ENCODE assay signal across 8 mouse cellular contexts in the genomic region with DNA sequence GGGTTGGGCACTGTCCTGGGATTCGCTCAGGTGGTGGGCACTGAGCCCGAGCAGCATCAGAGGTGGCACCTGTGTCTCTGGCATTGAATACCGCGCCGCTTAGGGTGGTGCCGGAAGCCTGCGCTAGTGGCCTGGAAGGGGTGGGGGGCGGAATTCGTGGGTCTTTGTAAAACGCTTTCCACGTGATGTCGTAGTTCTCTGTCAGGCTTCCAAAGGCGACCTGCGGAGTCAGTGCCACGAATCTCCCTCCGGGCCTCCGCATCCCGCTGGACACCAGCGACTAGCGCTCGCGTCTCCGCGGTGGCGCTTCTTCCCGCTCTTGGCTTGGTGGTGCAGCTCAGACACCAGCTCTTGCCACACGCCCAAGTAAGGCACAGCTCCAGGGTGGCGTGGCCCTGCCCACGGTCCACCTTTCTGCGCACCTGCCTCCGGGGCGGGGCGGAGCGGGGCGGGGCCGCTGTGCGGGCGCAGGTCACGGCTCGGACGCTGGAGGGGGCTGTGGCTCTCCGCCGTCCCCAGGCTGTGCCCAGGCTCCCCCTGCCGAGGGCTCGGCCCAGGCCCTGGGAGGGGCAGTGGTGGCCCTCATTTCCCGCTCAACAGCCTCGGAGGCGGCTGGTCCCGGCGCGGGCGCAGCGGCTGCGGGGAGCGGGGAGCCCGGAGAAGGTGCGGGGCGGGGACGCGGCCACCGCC. TPM values are rescaled to one million over a fixed set of nuclear protein-coding genes. Genes with fewer than 3 reads are reported as not detected.
DNase-seq lines count a peak whose midpoint lies in the region; ATAC-seq and TF ChIP-seq lines count a peak whose summit lies in the region.

Gene Farp1, plus strand, starts transcription at position 228 of the 690 bp plus-strand sequence.

- TF ChIP-seq POLR2A in embryonic fibroblast, embryonic 13.5 days (IDR thresholded peaks at IDR 0.05; ENCODE audit: low read depth, low read length) = peak; percentile 60; the same call in 1 of the 2 replicates
- no peak for TF ChIP-seq POLR2A in liver, adult 2 months (IDR thresholded peaks at IDR 0.05; ENCODE audit: extremely low read depth, insufficient read depth, low read length)
- peak; percentile 59 for TF ChIP-seq POLR2A in myocyte (IDR thresholded peaks at IDR 0.05; ENCODE audit: insufficient read length, low read depth)

- H3K4me1 ChIP-seq in embryonic fibroblast, embryonic 13.5 days (ENCODE audit: control insufficient read depth, insufficient read depth, low read length) = peaks cover 10% of the 10 kb centered on the region; the same call in 1 of the 2 replicates
- H3K4me1 ChIP-seq in heart, embryonic 11.5 days (ENCODE audit: control insufficient read depth, insufficient read depth, low read length) = peaks cover 35% of the 10 kb centered on the region
- H3K4me1 ChIP-seq in kidney, embryonic 15.5 days = peaks cover 43% of the 10 kb centered on the region
- H3K4me1 ChIP-seq in liver, adult 2 months (ENCODE audit: control insufficient read depth, insufficient read depth, low read length) = peaks cover 7% of the 10 kb centered on the region
- H3K4me1 ChIP-seq in stomach, embryonic 14.5 days (ENCODE audit: control insufficient read depth, insufficient read depth, low read length) = peaks cover 24% of the 10 kb centered on the region

- H3K9me3 ChIP-seq in heart, embryonic 11.5 days (replicated peaks; ENCODE audit: control insufficient read depth, low read length) = no peaks in the 10 kb centered on the region
- H3K9me3 ChIP-seq in kidney, embryonic 15.5 days (replicated peaks) = no peaks in the 10 kb centered on the region
- no peaks in the 10 kb centered on the region for H3K9me3 ChIP-seq in stomach, embryonic 14.5 days (ENCODE audit: control insufficient read depth, low read depth, low read length)

- H3K27ac ChIP-seq in embryonic fibroblast, embryonic 13.5 days (ENCODE audit: insufficient read depth, low read length) = peak within 1 kb of the TSS; percentile 96
- peak within 1 kb of the TSS; percentile 85 for H3K27ac ChIP-seq in heart, embryonic 11.5 days (ENCODE audit: low read depth, low read length)
- H3K27ac ChIP-seq in kidney, embryonic 15.5 days = peak within 1 kb of the TSS; percentile 94
- peak within 1 kb of the TSS; percentile 73 for H3K27ac ChIP-seq in liver, adult 2 months (replicated peaks; ENCODE audit: insufficient read depth, low read depth, low read length)
- H3K27ac ChIP-seq in stomach, embryonic 14.5 days (ENCODE audit: low read length) = peak within 1 kb of the TSS; percentile 78

- DNase-seq in 3134 (ENCODE audit: extremely low read depth, insufficient read length, low spot score) = peak; percentile 65
- peak; percentile 89 to 91 for DNase-seq in adrenal gland, postnatal 36 days
- DNase-seq in liver, adult 2 months (ENCODE audit: extremely low read depth, low read depth, low spot score) = peak; percentile 70

- peak within 1 kb of the TSS; percentile 92 for H3K4me2 ChIP-seq in heart, embryonic 11.5 days
- peak within 1 kb of the TSS; percentile 89 for H3K4me2 ChIP-seq in kidney, embryonic 15.5 days
- H3K4me2 ChIP-seq in myocyte (ENCODE audit: low read depth) = peak within 1 kb of the TSS; percentile 92
- H3K4me2 ChIP-seq in stomach, embryonic 14.5 days (replicated peaks; ENCODE audit: low read depth, low read length) = peak within 1 kb of the TSS; percentile 88

- WGBS in heart, embryonic 11.5 days (ENCODE audit: insufficient replicate concordance) = 3% methylated on average over 60 of the region's 61 CpGs
- WGBS in kidney, embryonic 15.5 days = under 1% methylated on average over 60 of the region's 61 CpGs
- 1% methylated on average over 61 of the region's 61 CpGs for WGBS in liver, adult 2 months
- WGBS in stomach, embryonic 14.5 days = 2% methylated on average over 59 of the region's 61 CpGs

- H3ac ChIP-seq in myocyte (ENCODE audit: control insufficient read depth, insufficient read length) = peak within 1 kb of the TSS; percentile 75

- H3K36me3 ChIP-seq in heart, embryonic 11.5 days (ENCODE audit: control insufficient read depth, insufficient read depth, low read length) = no peaks in the 10 kb centered on the region
- H3K36me3 ChIP-seq in kidney, embryonic 15.5 days = no peaks in the 10 kb centered on the region
- no peaks in the 10 kb centered on the region for H3K36me3 ChIP-seq in liver, adult 2 months (ENCODE audit: control insufficient read depth, insufficient read depth, low read length)
- no peaks in the 10 kb centered on the region for H3K36me3 ChIP-seq in myocyte (ENCODE audit: control insufficient read depth, insufficient read depth)
- H3K36me3 ChIP-seq in stomach, embryonic 14.5 days (ENCODE audit: control insufficient read depth, insufficient read depth, low read length) = no peaks in the 10 kb centered on the region

- peak within 1 kb of the TSS; percentile 94 for H3K9ac ChIP-seq in heart, embryonic 11.5 days (ENCODE audit: low read depth, low read length)
- peak within 1 kb of the TSS; percentile 94 for H3K9ac ChIP-seq in kidney, embryonic 15.5 days
- peak within 1 kb of the TSS; percentile 89 for H3K9ac ChIP-seq in liver, adult 2 months (ENCODE audit: low read depth, low read length)
- peak within 1 kb of the TSS; percentile 92 for H3K9ac ChIP-seq in stomach, embryonic 14.5 days (replicated peaks; ENCODE audit: low read depth, low read length)

- ATAC-seq in heart, embryonic 11.5 days (replicated peaks; ENCODE audit: insufficient number of reproducible peaks, low FRiP score, low TSS enrichment) = peak; percentile 89
- ATAC-seq in kidney, embryonic 15.5 days (replicated peaks; ENCODE audit: low FRiP score) = peak; percentile 97
- ATAC-seq in stomach, embryonic 14.5 days (ENCODE audit: insufficient number of reproducible peaks, insufficient read depth, low FRiP score, low read depth) = peak; percentile 94

- H3K27me3 ChIP-seq in heart, embryonic 11.5 days (ENCODE audit: control insufficient read depth, insufficient read depth, low read length) = no peaks in the 10 kb centered on the region
- H3K27me3 ChIP-seq in kidney, embryonic 15.5 days = no peaks in the 10 kb centered on the region
- H3K27me3 ChIP-seq in liver, adult 2 months (ENCODE audit: control insufficient read depth, insufficient read depth, low read length) = no peaks in the 10 kb centered on the region
- H3K27me3 ChIP-seq in myocyte (ENCODE audit: control insufficient read depth, insufficient read depth, insufficient read length) = no peaks in the 10 kb centered on the region
- H3K27me3 ChIP-seq in stomach, embryonic 14.5 days (ENCODE audit: control insufficient read depth, insufficient read depth, low read length) = no peaks in the 10 kb centered on the region

- TF ChIP-seq CTCF in embryonic fibroblast, embryonic 13.5 days (IDR thresholded peaks at IDR 0.05; ENCODE audit: borderline replicate concordance, insufficient read depth, low read length) = peak; percentile 41; the same call in 1 of the 2 replicates
- peak; percentile 75 for TF ChIP-seq CTCF in liver, adult 2 months (IDR thresholded peaks at IDR 0.05; ENCODE audit: low read depth, low read length)

- peaks cover 19% of the 10 kb centered on the region; the same call in 1 of the 2 replicates for H3K79me2 ChIP-seq in liver, adult 2 months (ENCODE audit: control insufficient read depth, insufficient read depth, low read length)
- peaks cover 41% of the 10 kb centered on the region for H3K79me2 ChIP-seq in myocyte (ENCODE audit: control insufficient read depth, insufficient read depth)

- peak within 1 kb of the TSS; percentile 98 for H3K4me3 ChIP-seq in embryonic fibroblast, embryonic 13.5 days (ENCODE audit: insufficient read depth, low read length)
- peak within 1 kb of the TSS; percentile 87 for H3K4me3 ChIP-seq in heart, embryonic 11.5 days (ENCODE audit: low read depth, low read length)
- peak within 1 kb of the TSS; percentile 95 for H3K4me3 ChIP-seq in kidney, embryonic 15.5 days (replicated peaks)
- peak within 1 kb of the TSS; percentile 93 for H3K4me3 ChIP-seq in liver, adult 2 months (ENCODE audit: insufficient read depth, low read depth, low read length)
- H3K4me3 ChIP-seq in myocyte = peak within 1 kb of the TSS; percentile 87
- peak within 1 kb of the TSS; percentile 95 for H3K4me3 ChIP-seq in stomach, embryonic 14.5 days (ENCODE audit: low read depth, low read length)

TF ChIP-seq in myocyte, 11 proteins besides CTCF, POLR2A, EP300 and RAD21:
- TF ChIP-seq TCF12 (IDR thresholded peaks at IDR 0.05; ENCODE audit: insufficient read depth, poor library complexity, severe bottlenecking) (no peak), TCF3 (IDR thresholded peaks at IDR 0.05; ENCODE audit: insufficient read length, low read depth) (no peak), MYOG (IDR thresholded peaks at IDR 0.05; ENCODE audit: control insufficient read depth in 1 of 3, insufficient read depth in 1 of 3, insufficient read length in 2 of 3, low read depth in 2 of 3) (peak in 2 of 3 experiments; percentile 9 to 55), POLR2AphosphoS2 (IDR thresholded peaks at IDR 0.05; ENCODE audit: insufficient read length, low read depth) (peak; percentile 16), SRF (IDR thresholded peaks at IDR 0.05; ENCODE audit: control insufficient read depth, insufficient read length, low read depth) (no peak), E2F4 (IDR thresholded peaks at IDR 0.05; ENCODE audit: insufficient read depth) (no peak), MYOD1 (IDR thresholded peaks at IDR 0.05; ENCODE audit: control insufficient read depth in 1 of 3, insufficient read length in 2 of 3, low read depth in 2 of 3) (peak in 1 of 3 experiments; percentile 60)

RNA-seq across cellular contexts. Expression of gene Farp1, which starts in this region (rescaled TPM):
- 10 to 100 TPM; 17.2 to 25.1 TPM for total RNA-seq in adrenal gland, postnatal 36 days (2021)
- 127 and 142 TPM in 2 replicates for polyA plus RNA-seq in embryonic fibroblast, embryonic 13.5 days (2011; ENCODE audit: insufficient read length, low read depth, missing spikeins)
- polyA plus RNA-seq in heart, embryonic 11.5 days (2014; fragmentation: Nextera tagmentation; extraction: Ambion mirVana) = 28.1 and 32.6 TPM in 2 replicates
- 31.6 and 35.8 TPM in 2 replicates for polyA plus RNA-seq in kidney, embryonic 15.5 days (2015; fragmentation: Nextera tagmentation; extraction: Ambion mirVana)
- total RNA-seq in liver, adult 2 months (2014; rRNA removed) = 4.2 and 6.1 TPM in 2 replicates
- 6.4 and 8.6 TPM in 2 replicates for polyA plus RNA-seq in liver, adult 2 months (2012; rRNA removed)
- polyA plus RNA-seq in myocyte (2012; fragmentation: generic; extraction: Trizol) = 29.7 TPM
- polyA plus RNA-seq in stomach, embryonic 14.5 days (2014; fragmentation: Nextera tagmentation; extraction: Ambion mirVana) = 22.2 and 26.1 TPM in 2 replicates

Comparison
In these comparisons a context has a peak if more than half of its experiments do, and no peak if none do; other contexts are left out.
1. Peak in every context shown above with its lines: DNase-seq, ATAC-seq, H3K4me3 ChIP-seq and H3K27ac ChIP-seq.